Mouse (Mus musculus): ENCODE measurements around the gene Aggf1.
"Not testable (repeated sequence)": the region's sequence is repeated elsewhere in the genome, so short reads cannot be mapped to it uniquely, and the experiment has no call there.

Aggf1 gene

GRCm38 (mm10) chr13:95374701-95375553 is at the start of gene Aggf1:
Gene Aggf1, minus strand, starts transcription at chr13:95375352.
- DNase-seq (ENCODE audit: extremely low read depth, insufficient read length, low spot score): peak; percentile 76

DNA sequence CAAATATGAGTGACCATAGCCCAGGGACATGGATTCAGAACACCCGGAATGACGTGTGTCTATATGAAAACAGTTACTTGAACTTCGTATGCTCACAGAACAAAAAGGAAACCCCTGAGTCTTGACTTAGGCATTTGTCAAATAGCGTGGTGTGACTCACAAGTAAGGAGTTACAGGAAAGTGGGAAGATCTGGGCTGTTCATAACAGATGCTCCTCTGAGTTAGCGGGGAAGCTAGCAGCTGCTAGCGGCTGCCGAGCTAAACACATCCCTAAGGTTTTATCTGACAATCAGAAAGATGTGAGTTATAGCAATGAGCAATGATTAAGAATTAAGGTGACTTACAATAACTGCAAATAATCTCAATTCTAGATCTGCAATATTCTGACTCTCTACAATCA is 49.8 kb upstream of the Aggf1 start:
- no peak for DNase-seq (ENCODE audit: extremely low read depth, insufficient read length, low spot score)

- DNase-seq (ENCODE audit: extremely low read depth, insufficient read length, low spot score): no peak
These were observed 44.1 kb upstream of the Aggf1 start for GRCm38 (mm10) chr13:95419204-95419749.

GRCm38 (mm10) chr13:95418575-95419203 is 43.5 kb upstream of the Aggf1 start:
- no peak for DNase-seq (ENCODE audit: extremely low read depth, insufficient read length, low spot score)

GRCm38 (mm10) chr13:95412257-95412656 is 37.1 kb upstream of the Aggf1 start:
- no peak for DNase-seq (ENCODE audit: extremely low read depth, insufficient read length, low spot score)

- no peak for DNase-seq (ENCODE audit: extremely low read depth, insufficient read length, low spot score)
These were observed 18.1 kb upstream of the Aggf1 start for GRCm38 (mm10) chr13:95393242-95393641.

DNA sequence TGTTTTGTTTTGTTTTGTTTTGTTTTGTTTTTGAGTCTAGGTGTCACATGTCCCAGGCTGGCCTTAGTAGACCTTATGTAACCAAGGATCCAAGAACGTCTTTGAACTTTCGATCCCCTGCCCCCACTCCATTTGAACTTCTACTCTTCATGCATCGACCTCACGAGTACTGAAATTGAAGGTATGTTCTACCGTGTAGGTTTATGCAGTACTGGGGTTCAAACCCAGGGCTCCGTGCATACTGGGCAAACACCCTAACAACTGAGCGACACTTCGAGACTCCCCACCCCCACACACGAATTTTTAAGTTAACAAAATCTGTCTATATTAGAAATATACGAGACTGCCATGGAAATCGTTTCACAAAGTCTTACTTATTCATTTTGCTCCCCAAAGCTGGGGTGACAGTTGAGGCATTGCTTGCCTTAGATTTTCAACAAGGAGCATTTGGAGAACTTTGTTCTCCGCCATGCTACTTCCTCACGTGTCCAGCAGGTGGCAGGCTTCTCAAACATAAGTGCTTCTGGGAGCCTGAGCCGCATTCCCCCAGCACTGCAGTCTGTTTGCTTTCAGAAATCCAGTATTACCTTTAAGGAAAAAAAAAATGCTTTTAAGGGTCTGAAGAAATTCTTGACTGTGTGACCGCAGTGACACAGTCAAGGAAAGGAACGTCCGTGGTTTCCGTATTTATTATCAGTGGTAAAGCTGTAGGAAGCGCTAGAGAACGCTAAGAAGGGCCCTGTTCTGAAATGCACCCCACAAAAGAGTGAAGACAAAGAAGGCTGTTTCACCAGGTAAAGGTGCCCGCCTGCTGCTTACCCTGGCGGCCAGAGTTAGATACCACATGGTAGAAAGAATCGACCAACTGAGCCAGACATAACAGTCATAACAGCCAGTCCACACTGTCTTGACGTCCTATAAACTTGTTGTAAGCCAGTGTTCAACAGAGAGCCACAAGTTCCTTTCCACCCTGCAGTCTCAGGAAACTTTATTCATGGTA is 15.0 kb upstream of the Aggf1 start:
- DNase-seq (ENCODE audit: extremely low read depth, insufficient read length, low spot score): peak; percentile 9

- DNase-seq (ENCODE audit: extremely low read depth, insufficient read length, low spot score): no peak
These were observed 13.1 kb upstream of the Aggf1 start for GRCm38 (mm10) chr13:95388226-95388625.

- no peak for DNase-seq (ENCODE audit: extremely low read depth, insufficient read length, low spot score)
These were observed 7.3 kb upstream of the Aggf1 start for GRCm38 (mm10) chr13:95382418-95382817.

DNA sequence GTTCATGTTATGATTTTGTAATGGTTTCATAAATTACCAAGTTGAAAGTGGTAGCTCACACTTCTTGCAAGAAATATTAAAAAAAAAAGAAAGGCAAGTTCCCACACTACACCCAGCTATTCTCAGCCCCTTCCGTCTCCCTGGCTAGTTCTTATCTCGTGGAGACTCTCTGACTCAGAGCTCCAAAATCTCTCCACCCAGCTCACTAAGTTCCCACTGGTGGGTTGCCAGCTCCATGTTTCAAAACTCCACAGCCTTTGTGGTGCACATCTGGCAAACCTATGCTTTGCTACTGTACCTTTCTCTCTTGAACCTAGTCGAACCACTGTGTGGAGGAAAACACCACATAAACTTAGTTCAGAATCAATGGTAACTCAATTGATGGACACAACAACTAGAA is 3.5 kb upstream of the Aggf1 start:
- DNase-seq (ENCODE audit: extremely low read depth, insufficient read length, low spot score): no peak

DNA sequence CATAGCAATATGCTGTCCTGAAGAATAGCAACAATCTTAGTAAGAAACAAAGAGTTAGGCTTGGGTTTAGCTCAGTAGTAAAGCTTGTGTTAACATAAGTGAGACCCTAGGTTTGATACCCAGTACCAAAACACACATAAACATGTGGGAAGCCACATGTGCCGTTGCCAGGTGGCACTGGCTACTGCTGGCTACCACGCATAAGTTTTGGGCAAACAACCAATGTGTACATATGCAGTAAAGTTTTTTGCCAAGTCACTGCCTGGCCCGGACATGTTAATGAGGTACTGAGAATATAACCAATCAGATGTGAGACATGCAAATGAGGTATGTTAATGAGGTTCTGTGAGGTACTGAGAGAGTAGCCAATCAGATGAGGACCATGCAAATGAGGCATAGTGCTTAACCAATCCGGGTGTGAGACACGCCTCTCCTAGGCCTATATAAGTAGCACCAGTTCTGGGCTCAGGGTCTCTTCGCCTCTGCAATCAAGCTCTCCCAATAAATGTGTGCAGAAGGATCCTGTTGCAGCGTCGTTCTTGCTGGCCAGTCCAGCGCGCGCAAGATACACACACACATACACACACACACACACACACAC is 1.6 kb upstream of the Aggf1 start:
- not testable (repeated sequence) for DNase-seq (ENCODE audit: extremely low read depth, insufficient read length, low spot score)

- no peak for DNase-seq (ENCODE audit: extremely low read depth, insufficient read length, low spot score)
These were observed 382 bp upstream of the Aggf1 start for GRCm38 (mm10) chr13:95375554-95375914.

DNA sequence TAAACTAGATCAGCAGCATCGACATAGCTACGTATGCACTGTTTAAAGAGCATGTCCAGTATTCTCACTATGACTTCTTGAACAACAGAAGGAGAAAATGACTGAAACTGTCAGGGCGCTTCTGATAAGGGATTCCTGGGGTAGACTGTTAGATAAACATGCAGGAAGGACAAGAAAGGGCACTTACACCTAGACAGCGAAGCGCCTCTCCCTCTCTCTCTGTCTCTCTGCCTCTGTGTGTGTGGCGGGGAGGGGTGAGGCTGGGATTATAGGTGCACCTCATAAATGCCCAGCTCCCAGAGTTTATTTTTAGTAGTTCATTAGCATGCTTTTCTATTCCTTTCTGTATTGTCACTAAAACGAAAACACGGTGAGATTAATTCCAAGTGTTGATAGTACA is 8.8 kb downstream of the Aggf1 start:
- DNase-seq (ENCODE audit: extremely low read depth, insufficient read length, low spot score): no peak

GRCm38 (mm10) chr13:95363440-95363839 is 11.7 kb downstream of the Aggf1 start:
- DNase-seq (ENCODE audit: extremely low read depth, insufficient read length, low spot score): no peak

DNA sequence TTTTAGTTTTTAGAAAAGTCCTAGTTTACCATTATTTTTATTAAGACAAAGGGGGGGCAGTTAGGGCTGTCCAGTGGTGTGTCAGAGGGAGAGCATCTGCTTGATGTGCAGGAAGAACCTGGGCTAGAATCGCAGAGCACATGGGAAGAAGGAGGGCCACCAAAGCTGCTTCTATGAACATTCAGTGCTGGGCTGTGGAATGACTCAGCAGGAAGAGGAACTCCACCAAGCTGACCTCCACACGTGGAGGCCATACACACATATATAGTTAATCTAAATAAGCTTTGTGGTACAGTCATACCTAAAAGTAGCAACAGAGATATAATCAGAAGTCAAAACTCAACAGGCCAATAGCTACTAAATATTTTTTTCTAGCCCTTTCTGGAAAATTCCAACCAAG is 16.9 kb downstream of the Aggf1 start:
- DNase-seq (ENCODE audit: extremely low read depth, insufficient read length, low spot score): no peak

DNA sequence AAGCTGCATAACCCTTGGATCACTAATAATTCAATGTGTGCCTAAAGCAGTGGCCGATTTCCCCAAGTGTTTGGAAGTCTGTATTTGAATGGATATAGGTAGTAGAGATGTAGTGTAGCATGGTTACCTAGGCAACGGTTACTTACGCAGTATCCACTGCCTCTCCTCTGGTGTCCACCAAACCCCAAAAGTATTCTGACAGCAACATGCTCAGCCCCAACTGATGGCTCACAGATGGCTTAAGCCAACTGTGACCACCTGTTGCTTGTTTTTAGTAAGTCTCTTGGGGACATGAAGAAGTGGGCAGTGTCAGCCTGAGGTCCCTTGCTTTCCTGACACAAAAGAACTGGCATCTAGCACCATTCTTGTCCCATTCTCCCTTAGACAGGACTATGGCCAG is 26.7 kb downstream of the Aggf1 start:
- DNase-seq (ENCODE audit: extremely low read depth, insufficient read length, low spot score): no peak

- no peak for DNase-seq (ENCODE audit: extremely low read depth, insufficient read length, low spot score)
These were observed 28.0 kb downstream of the Aggf1 start for GRCm38 (mm10) chr13:95347018-95347696.

GRCm38 (mm10) chr13:95345869-95346268 is 29.3 kb downstream of the Aggf1 start:
- DNase-seq (ENCODE audit: extremely low read depth, insufficient read length, low spot score): no peak

DNA sequence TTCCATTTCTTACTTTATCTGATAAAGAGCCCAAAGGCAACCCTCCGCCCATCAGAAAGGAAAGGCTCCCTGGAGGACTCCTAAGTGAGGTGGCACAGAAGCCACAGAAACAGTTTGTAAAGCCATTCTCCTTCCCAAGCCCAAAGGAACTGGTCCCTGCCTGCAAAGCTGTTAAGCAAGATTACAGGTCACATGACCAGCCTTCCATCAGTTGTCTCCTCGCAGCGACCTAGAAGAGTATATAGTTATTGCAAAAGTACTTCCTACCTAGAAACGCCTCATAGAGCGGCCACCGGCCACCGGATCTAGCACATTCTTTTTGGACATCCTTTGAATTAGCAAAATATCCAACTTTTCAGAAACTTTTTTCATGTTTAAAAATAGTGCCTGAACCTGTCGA is 31.7 kb downstream of the Aggf1 start:
- DNase-seq (ENCODE audit: extremely low read depth, insufficient read length, low spot score): no peak
